Mouse (Mus musculus): ENCODE measurements at regions not wholly inside any gene's neighbourhood (a gene's known extent, or its start where the extent isn't known, plus 50 kb on each side); places are given as distances from the start of the nearest gene placed in this dataset.

DNA sequence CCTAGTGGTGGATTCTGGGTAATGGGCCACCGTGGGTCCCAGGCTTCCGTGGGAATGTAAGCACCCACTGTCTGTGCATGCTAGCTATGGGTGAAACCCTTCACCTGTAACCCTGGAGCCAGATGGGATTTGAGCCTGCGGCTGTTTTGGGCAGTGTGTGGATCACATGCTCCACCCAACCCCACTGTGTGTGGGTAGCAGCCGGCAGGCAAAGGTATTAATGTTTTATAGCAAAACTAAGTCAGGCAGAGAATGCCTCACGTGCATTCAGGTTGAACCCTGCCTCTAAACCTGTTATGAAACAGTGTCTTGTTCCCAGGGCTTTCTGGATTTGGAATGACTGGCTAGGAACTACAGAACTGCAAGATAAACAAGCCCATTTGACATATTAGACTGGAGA, 66.0 kb downstream of the Gadd45g start:
- TF ChIP-seq POLR2A (IDR thresholded peaks at IDR 0.05; ENCODE audit: insufficient read depth, low read length), result no peak
- no peak for TF ChIP-seq CTCF (IDR thresholded peaks at IDR 0.05; ENCODE audit: low read depth, low read length)

Data from ES-Bruce4 (cell line).